Mouse (Mus musculus): ENCODE measurements at regions not wholly inside any gene's neighbourhood (a gene's known extent, or its start where the extent isn't known, plus 50 kb on each side); places are given as distances from the start of the nearest gene placed in this dataset.

DNA sequence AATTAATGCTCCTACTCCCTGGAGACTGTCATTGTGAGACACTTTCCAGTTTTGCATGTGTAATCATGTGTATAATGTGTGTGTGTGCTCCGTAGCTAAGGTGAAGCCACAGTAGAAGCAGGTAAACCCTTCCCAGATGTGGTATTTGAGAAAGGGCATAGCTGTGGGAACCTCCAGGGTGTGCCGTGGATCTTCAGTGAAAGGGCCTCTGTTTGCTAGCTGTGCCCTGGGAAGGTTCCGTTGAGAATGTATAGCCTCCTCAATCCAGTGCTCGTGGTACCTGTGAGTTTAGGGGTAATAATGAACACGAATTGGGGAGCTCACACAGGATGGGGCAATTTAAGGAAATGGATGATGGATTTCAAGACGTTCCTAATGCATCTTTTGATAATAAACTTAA, 447.6 kb downstream of the Sox2 start:
- Histone ChIP-seq H3K9me3 (replicated peaks; ENCODE audit: control insufficient read depth, low read length) (no peaks in the 10 kb centered on the region), H3K4me1 (ENCODE audit: control insufficient read depth, insufficient read depth, low read length) (peaks cover 23% of the 10 kb centered on the region), H3K4me3 (ENCODE audit: low read depth, low read length) (no peak overlapping the region), H3K36me3 (ENCODE audit: control insufficient read depth, insufficient read depth, low read length) (no peaks in the 10 kb centered on the region), H3K27me3 (replicated peaks; ENCODE audit: control insufficient read depth, insufficient read depth, low read length) (no peaks in the 10 kb centered on the region), H3K9ac (ENCODE audit: low read length) (no peak overlapping the region), H3K27ac (ENCODE audit: low read depth, low read length) (no peak overlapping the region), H3K4me2 (ENCODE audit: low read length) (no peak overlapping the region)
- no peak for DNase-seq (ENCODE audit: low spot score)
- 86% methylated on average over 6 of the region's 6 CpGs for WGBS
- no peak for ATAC-seq

DNA sequence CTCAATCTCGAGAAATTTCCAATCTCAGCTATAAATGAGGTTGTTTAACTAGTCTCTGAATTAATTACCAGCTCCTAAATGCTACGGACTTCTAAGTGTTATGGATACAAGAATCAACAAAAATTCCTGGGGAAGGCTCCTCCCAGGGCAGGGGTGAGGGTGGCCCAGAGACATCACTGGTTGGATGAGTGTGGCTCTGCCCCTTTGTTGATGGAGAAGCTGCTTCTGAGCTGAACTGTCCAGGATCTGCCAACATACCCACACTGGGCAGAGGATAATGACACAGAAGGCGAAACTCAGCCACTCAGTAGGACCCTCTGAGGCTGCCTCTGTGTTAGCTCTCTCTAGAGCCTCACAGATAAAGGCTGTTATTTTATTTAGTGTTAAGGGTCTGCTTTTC, 449.0 kb downstream of the Sox2 start:
- ATAC-seq (no peak), DNase-seq (ENCODE audit: low spot score) (no peak)
- Histone ChIP-seq H3K27ac (ENCODE audit: low read depth, low read length) (no peak overlapping the region), H3K9ac (ENCODE audit: low read length) (no peak overlapping the region), H3K9me3 (replicated peaks; ENCODE audit: control insufficient read depth, low read length) (no peaks in the 10 kb centered on the region), H3K27me3 (replicated peaks; ENCODE audit: control insufficient read depth, insufficient read depth, low read length) (no peaks in the 10 kb centered on the region), H3K36me3 (ENCODE audit: control insufficient read depth, insufficient read depth, low read length) (no peaks in the 10 kb centered on the region), H3K4me3 (ENCODE audit: low read depth, low read length) (no peak overlapping the region), H3K4me1 (ENCODE audit: control insufficient read depth, insufficient read depth, low read length) (peaks cover 24% of the 10 kb centered on the region), H3K4me2 (ENCODE audit: low read length) (no peak overlapping the region)
- 52% methylated on average over 3 of the region's 3 CpGs for WGBS

GRCm38 (mm10) chr3:35099876-35100420, 449.7 kb downstream of the Sox2 start:
- H3K4me3 ChIP-seq (ENCODE audit: low read depth, low read length), result no peak overlapping the region
- no peaks in the 10 kb centered on the region for H3K36me3 ChIP-seq (ENCODE audit: control insufficient read depth, insufficient read depth, low read length)
- peaks cover 27% of the 10 kb centered on the region for H3K4me1 ChIP-seq (ENCODE audit: control insufficient read depth, insufficient read depth, low read length)
- no peak overlapping the region for H3K27ac ChIP-seq (ENCODE audit: low read depth, low read length)
- WGBS, result 65% methylated on average over 10 of the region's 10 CpGs
- no peak overlapping the region for H3K9ac ChIP-seq (ENCODE audit: low read length)
- DNase-seq (ENCODE audit: low spot score), result peak; percentile 46
- H3K9me3 ChIP-seq (replicated peaks; ENCODE audit: control insufficient read depth, low read length), result no peaks in the 10 kb centered on the region
- no peaks in the 10 kb centered on the region for H3K27me3 ChIP-seq (replicated peaks; ENCODE audit: control insufficient read depth, insufficient read depth, low read length)
- H3K4me2 ChIP-seq (ENCODE audit: low read length), result no peak overlapping the region
- ATAC-seq, result peak; percentile 35; the same call in 1 of the 2 replicates

GRCm38 (mm10) chr3:35101286-35101685, 451.1 kb downstream of the Sox2 start:
- WGBS, result 78% methylated on average over 8 of the region's 8 CpGs
- DNase-seq (ENCODE audit: low spot score) (no peak), ATAC-seq (no peak)
- Histone ChIP-seq H3K4me2 (ENCODE audit: low read length) (no peak overlapping the region), H3K4me3 (ENCODE audit: low read depth, low read length) (no peak overlapping the region), H3K9me3 (replicated peaks; ENCODE audit: control insufficient read depth, low read length) (no peaks in the 10 kb centered on the region), H3K27ac (ENCODE audit: low read depth, low read length) (no peak overlapping the region), H3K36me3 (ENCODE audit: control insufficient read depth, insufficient read depth, low read length) (no peaks in the 10 kb centered on the region), H3K27me3 (replicated peaks; ENCODE audit: control insufficient read depth, insufficient read depth, low read length) (no peaks in the 10 kb centered on the region), H3K9ac (ENCODE audit: low read length) (no peak overlapping the region), H3K4me1 (ENCODE audit: control insufficient read depth, insufficient read depth, low read length) (peaks cover 30% of the 10 kb centered on the region)

DNA sequence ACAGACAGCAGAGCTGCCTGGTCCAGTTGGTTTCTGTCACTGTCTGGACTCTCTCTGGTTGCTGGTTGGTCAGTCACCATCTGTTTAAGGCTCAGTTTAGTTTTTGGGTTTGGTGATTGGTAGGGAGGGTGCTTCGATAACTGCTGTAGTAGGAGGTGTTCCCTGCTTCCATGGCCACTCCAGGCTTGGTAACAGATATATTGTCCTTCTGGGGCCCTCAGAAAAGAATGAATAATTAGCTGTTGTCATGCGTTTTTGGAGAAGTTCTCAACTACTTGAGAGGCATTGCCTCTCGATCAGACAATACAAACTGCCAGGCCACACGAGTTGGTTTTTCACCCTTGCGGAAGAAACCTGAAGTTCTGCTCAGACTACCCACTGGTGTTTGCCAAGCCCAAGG, 451.7 kb downstream of the Sox2 start:
- 26% methylated on average over 5 of the region's 5 CpGs for WGBS
- H3K27me3 ChIP-seq (replicated peaks; ENCODE audit: control insufficient read depth, insufficient read depth, low read length), result no peaks in the 10 kb centered on the region
- H3K9ac ChIP-seq (ENCODE audit: low read length), result no peak overlapping the region
- peaks cover 30% of the 10 kb centered on the region for H3K4me1 ChIP-seq (ENCODE audit: control insufficient read depth, insufficient read depth, low read length)
- H3K9me3 ChIP-seq (replicated peaks; ENCODE audit: control insufficient read depth, low read length), result no peaks in the 10 kb centered on the region
- H3K4me3 ChIP-seq (ENCODE audit: low read depth, low read length), result no peak overlapping the region
- ATAC-seq (no peak), DNase-seq (ENCODE audit: low spot score) (no peak)
- no peaks in the 10 kb centered on the region for H3K36me3 ChIP-seq (ENCODE audit: control insufficient read depth, insufficient read depth, low read length)
- no peak overlapping the region for H3K4me2 ChIP-seq (ENCODE audit: low read length)
- H3K27ac ChIP-seq (ENCODE audit: low read depth, low read length), result 0 out of 2 replicates have a peak overlapping the region, but pooled peaks have one; percentile 9

DNA sequence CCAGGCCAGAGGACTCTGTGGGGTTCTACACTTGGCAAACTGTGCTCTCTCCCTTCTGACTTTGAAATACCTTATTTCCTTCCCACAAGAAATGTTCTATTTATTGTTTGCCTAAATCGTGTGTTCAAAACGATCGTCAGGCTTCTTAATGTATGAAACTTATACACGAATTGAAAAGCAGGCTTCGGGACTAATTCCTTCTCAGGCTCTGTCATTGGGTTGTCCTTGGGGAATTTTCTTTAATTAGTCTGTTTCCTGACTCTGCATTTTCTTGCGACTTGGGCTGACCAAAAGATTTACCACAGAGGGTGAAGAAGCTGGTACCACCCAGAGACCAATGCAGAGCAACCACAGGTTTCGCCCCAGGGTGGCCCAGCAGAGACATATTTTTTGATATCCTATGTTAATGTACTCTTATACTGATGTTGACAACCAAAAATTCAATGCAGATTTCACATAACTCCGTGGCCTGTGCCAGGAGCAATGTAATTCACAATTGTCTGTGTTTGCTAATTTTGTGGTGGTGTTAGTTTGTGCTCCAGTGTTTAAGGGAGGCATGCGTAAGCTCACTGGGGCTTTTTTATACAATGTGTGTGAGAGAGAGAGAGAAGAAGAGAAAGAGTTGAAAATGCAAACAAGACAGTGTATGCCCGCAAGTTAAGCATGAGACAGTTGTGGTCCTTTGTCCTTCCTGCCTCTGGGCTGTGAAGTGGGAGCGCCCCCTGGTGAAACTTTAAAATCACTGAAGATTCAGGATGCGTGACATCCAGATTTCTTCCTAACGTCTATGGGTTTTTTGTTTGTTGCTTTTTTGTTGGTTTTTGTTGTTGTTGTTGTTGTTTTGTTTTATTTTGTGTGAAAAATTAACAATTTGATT, 452.7 kb downstream of the Sox2 start:
- Histone ChIP-seq H3K4me1 (ENCODE audit: control insufficient read depth, insufficient read depth, low read length) (peaks cover 30% of the 10 kb centered on the region), H3K36me3 (ENCODE audit: control insufficient read depth, insufficient read depth, low read length) (no peaks in the 10 kb centered on the region), H3K27ac (ENCODE audit: low read depth, low read length) (peak overlapping the region; percentile 46), H3K9ac (ENCODE audit: low read length) (peak overlapping the region; percentile 41; the same call in 1 of the 2 replicates), H3K4me2 (ENCODE audit: low read length) (no peak overlapping the region; the same call in 1 of the 2 replicates), H3K27me3 (replicated peaks; ENCODE audit: control insufficient read depth, insufficient read depth, low read length) (no peaks in the 10 kb centered on the region), H3K4me3 (ENCODE audit: low read depth, low read length) (no peak overlapping the region), H3K9me3 (replicated peaks; ENCODE audit: control insufficient read depth, low read length) (no peaks in the 10 kb centered on the region)
- WGBS, result 11% methylated on average over 13 of the region's 13 CpGs
- ATAC-seq (peak; percentile 82), DNase-seq (ENCODE audit: low spot score) (peak; percentile 93)

DNA sequence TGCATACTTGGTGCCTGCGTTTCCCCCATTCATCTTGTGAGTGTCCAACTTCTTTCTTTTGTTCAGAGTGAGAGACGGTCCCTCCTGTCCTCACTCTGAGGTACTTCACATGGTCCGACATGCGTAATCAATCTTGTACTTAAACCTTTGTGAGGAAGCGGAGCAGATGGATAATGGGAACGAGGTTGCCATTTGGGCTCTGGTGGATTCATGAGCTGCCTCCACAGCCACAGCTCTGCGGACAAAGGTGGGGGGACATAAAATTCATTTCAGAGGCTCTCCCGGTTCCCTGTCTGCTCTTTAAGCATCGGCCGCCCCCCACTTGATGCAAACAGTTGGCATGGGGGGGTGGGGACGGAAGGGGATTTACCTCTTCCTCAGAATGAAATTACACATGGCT, 454.7 kb downstream of the Sox2 start:
- Histone ChIP-seq H3K27me3 (replicated peaks; ENCODE audit: control insufficient read depth, insufficient read depth, low read length) (no peaks in the 10 kb centered on the region), H3K9ac (ENCODE audit: low read length) (no peak overlapping the region), H3K27ac (ENCODE audit: low read depth, low read length) (no peak overlapping the region), H3K4me1 (ENCODE audit: control insufficient read depth, insufficient read depth, low read length) (peaks cover 24% of the 10 kb centered on the region), H3K9me3 (replicated peaks; ENCODE audit: control insufficient read depth, low read length) (no peaks in the 10 kb centered on the region), H3K36me3 (ENCODE audit: control insufficient read depth, insufficient read depth, low read length) (no peaks in the 10 kb centered on the region), H3K4me2 (ENCODE audit: low read length) (no peak overlapping the region), H3K4me3 (ENCODE audit: low read depth, low read length) (no peak overlapping the region)
- DNase-seq (ENCODE audit: low spot score), result no peak
- 53% methylated on average over 11 of the region's 11 CpGs for WGBS
- ATAC-seq, result no peak

DNA sequence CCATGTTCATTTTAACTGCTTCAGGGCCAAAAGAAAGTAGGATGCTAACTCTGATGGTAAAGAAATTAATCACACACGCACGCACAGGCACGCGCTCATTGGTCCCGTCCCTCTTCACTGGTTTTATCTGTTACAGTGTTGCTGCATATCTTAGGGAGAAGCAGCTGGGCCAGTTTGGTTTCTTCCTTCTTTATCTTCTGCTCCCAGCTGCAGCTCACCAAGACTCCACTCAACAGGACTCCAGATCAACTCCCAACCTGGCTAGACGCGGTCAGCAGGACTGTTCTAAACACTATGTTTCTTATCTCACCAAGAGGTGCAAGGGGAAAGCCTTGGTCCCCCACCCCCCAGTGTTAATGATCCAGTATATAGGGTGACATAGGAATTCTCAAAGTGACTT, 455.9 kb downstream of the Sox2 start:
- no peak overlapping the region for H3K4me3 ChIP-seq (ENCODE audit: low read depth, low read length)
- H3K4me2 ChIP-seq (ENCODE audit: low read length), result no peak overlapping the region
- no peaks in the 10 kb centered on the region for H3K27me3 ChIP-seq (replicated peaks; ENCODE audit: control insufficient read depth, insufficient read depth, low read length)
- H3K4me1 ChIP-seq (ENCODE audit: control insufficient read depth, insufficient read depth, low read length), result peaks cover 17% of the 10 kb centered on the region
- DNase-seq (ENCODE audit: low spot score) (no peak), ATAC-seq (no peak)
- H3K27ac ChIP-seq (ENCODE audit: low read depth, low read length), result no peak overlapping the region
- WGBS, result 88% methylated on average over 7 of the region's 7 CpGs
- no peaks in the 10 kb centered on the region for H3K36me3 ChIP-seq (ENCODE audit: control insufficient read depth, insufficient read depth, low read length)
- H3K9ac ChIP-seq (ENCODE audit: low read length), result no peak overlapping the region
- no peaks in the 10 kb centered on the region for H3K9me3 ChIP-seq (replicated peaks; ENCODE audit: control insufficient read depth, low read length)

GRCm38 (mm10) chr3:35133477-35133876, 483.3 kb downstream of the Sox2 start:
- Histone ChIP-seq H3K4me3 (ENCODE audit: low read depth, low read length) (no peak overlapping the region), H3K9ac (ENCODE audit: low read length) (no peak overlapping the region), H3K36me3 (ENCODE audit: control insufficient read depth, insufficient read depth, low read length) (no peaks in the 10 kb centered on the region), H3K9me3 (replicated peaks; ENCODE audit: control insufficient read depth, low read length) (no peaks in the 10 kb centered on the region), H3K4me2 (ENCODE audit: low read length) (no peak overlapping the region), H3K27ac (ENCODE audit: low read depth, low read length) (no peak overlapping the region), H3K27me3 (replicated peaks; ENCODE audit: control insufficient read depth, insufficient read depth, low read length) (no peaks in the 10 kb centered on the region), H3K4me1 (ENCODE audit: control insufficient read depth, insufficient read depth, low read length) (no peaks in the 10 kb centered on the region)
- 84% methylated on average over 3 of the region's 3 CpGs for WGBS
- ATAC-seq, result no peak
- no peak for DNase-seq (ENCODE audit: low spot score)
